Mouse (Mus musculus) limb, embryonic 14.5 days (tissue): ENCODE data around the gene Ebf1. TPM values are rescaled to one million over a fixed set of nuclear protein-coding genes. Genes with fewer than 3 reads are reported as not detected.

ENCODE experiments used
- ATAC-seq: fragments of 200-750 bp; cut with Nextera tagmentation; 2 replicates; pipeline ENCODE4 v1.8.0; 2017; ENCODE audit warnings: low read depth, moderate number of reproducible peaks, moderate TSS enrichment; ENCODE audit not compliant: low FRiP score
- DNase-seq: peaks from one replicate; pipeline ENCODE4 v3.0.0-alpha.2; 2015; ENCODE audit warnings: low spot score
- H3K27ac ChIP-seq: fragments of 300-500 bp; sonication (generic); replicated peaks from 2 replicates; pipeline ENCODE4 v1.5.1; 2014; ENCODE audit warnings: low read depth, mild to moderate bottlenecking, low read length, moderate library complexity, mixed read lengths
- H3K27me3 ChIP-seq: fragments of 300-500 bp; sonication (generic); 2 replicates; pipeline ENCODE4 v1.6.1; 2014; ENCODE audit warnings: low read length, mixed read lengths; ENCODE audit not compliant: control insufficient read depth, insufficient read depth
- H3K36me3 ChIP-seq: fragments of 300-500 bp; sonication (generic); 2 replicates; pipeline ENCODE4 v1.6.1; 2014; ENCODE audit warnings: mild to moderate bottlenecking, low read length, moderate library complexity, mixed read lengths; ENCODE audit not compliant: control insufficient read depth, insufficient read depth
- H3K4me1 ChIP-seq: fragments of 300-500 bp; sonication (generic); 2 replicates; pipeline ENCODE4 v1.6.1; 2014; ENCODE audit warnings: antibody characterized with exemption, low read length, mixed read lengths; ENCODE audit not compliant: control insufficient read depth, insufficient read depth
- H3K4me2 ChIP-seq: fragments of 300-500 bp; sonication (generic); replicated peaks from 2 replicates; pipeline ENCODE4 v1.6.1; 2014; ENCODE audit warnings: low read depth, mild to moderate bottlenecking, low read length, moderate library complexity; ENCODE audit not compliant: severe bottlenecking
- H3K4me3 ChIP-seq: fragments of 300-500 bp; sonication (generic); replicated peaks from 2 replicates; pipeline ENCODE4 v1.5.1; 2014; ENCODE audit warnings: low read length
- H3K9ac ChIP-seq: fragments of 300-500 bp; sonication (generic); 2 replicates; pipeline ENCODE4 v1.6.1; 2014; ENCODE audit warnings: mild to moderate bottlenecking, low read depth, low read length, moderate library complexity; ENCODE audit not compliant: severe bottlenecking
- H3K9me3 ChIP-seq: fragments of 300-500 bp; sonication (generic); 2 replicates; pipeline ENCODE4 v1.6.1; 2016; ENCODE audit warnings: low read length; ENCODE audit not compliant: control insufficient read depth
- POLR2A ChIP-seq: fragments of 200-500 bp; IDR thresholded peaks from 2 replicates; pipeline ENCODE4 v1.8.0; 2012; ENCODE audit warnings: inconsistent platforms, mild to moderate bottlenecking, moderate library complexity, borderline replicate concordance; ENCODE audit not compliant: insufficient read depth, insufficient read length; ENCODE audit errors: extremely low read depth
- WGBS: fragments of 180-500 bp; shearing (Covaris S2); extraction: QIAGEN DNeasy Blood & Tissue Kit; methylation state at CpG from one replicate; pipeline ENCODE4 v1.1.7; 2014; 5-methylcytosine and 5-hydroxymethylcytosine counted together
- polyA plus RNA-seq, 2 experiments: library from polyadenylated mRNA; depleted of rRNA in 1 of 2; stranded (reverse) in 1 of 2; unstranded in 1 of 2; fragments of >200 nt; fragmentation: Nextera tagmentation in 1 of 2; extraction: Ambion mirVana in 1 of 2; gene quantifications; 2 replicates each; pipeline versions ENCODE4 v1.2.1 to v1.2.3; 2012 to 2014

Gene Ebf1
- polyA plus RNA-seq, 2 experiments: 42.9 to 71.4 TPM

- TF ChIP-seq POLR2A: no peak
- H3K27me3 ChIP-seq: no peaks in the 10 kb centered on the region
- H3K4me1 ChIP-seq: peaks cover 24% of the 10 kb centered on the region
- H3K9ac ChIP-seq: no peak overlapping the region
- peaks cover 2% of the 10 kb centered on the region; the same call in 1 of the 2 replicates for H3K36me3 ChIP-seq
- 59% methylated on average over 4 of the region's 4 CpGs for WGBS
- DNase-seq: no peak
- no peak overlapping the region for H3K27ac ChIP-seq
- no peak overlapping the region for H3K4me3 ChIP-seq
- no peak for ATAC-seq
- H3K4me2 ChIP-seq: no peak overlapping the region
- H3K9me3 ChIP-seq: no peaks in the 10 kb centered on the region
These were observed 112.8 kb downstream of the Ebf1 start for GRCm38 (mm10) chr11:44729931-44730330.

GRCm38 (mm10) chr11:44731763-44732162, 114.6 kb downstream of the Ebf1 start:
- no peak for ATAC-seq
- WGBS: 91% methylated on average over 2 of the region's 2 CpGs
- Histone ChIP-seq H3K4me3 (no peak overlapping the region), H3K9me3 (no peaks in the 10 kb centered on the region), H3K36me3 (peaks cover 2% of the 10 kb centered on the region; the same call in 1 of the 2 replicates), H3K27me3 (no peaks in the 10 kb centered on the region), H3K4me2 (no peak overlapping the region), H3K4me1 (peaks cover 19% of the 10 kb centered on the region), H3K27ac (no peak overlapping the region), H3K9ac (no peak overlapping the region)
- no peak for DNase-seq
- TF ChIP-seq POLR2A: no peak

DNA sequence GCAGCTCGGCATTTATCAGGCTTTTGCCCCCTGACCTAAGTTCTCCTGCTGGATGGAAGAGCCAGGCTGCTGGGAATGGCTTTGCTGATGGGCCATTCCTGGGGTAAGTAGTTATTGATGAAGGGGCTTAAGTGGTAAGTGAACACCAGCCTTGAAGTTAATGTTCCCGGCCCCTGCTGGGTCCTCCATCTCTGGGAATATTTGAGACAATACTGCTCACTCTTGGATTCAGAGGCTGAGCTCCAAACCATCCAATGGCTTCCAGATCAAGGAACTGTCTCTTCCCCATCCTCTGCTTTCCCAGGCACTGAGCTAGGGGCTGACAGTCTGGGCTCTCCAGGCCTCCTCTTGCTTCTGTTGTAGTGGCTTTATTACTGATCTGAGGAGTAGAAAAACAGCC, 116.2 kb downstream of the Ebf1 start:
- H3K9ac ChIP-seq: no peak overlapping the region
- no peak for TF ChIP-seq POLR2A
- H3K36me3 ChIP-seq: peaks cover 2% of the 10 kb centered on the region; the same call in 1 of the 2 replicates
- no peaks in the 10 kb centered on the region for H3K9me3 ChIP-seq
- DNase-seq (no peak), ATAC-seq (no peak)
- WGBS: 23% methylated on average over 2 of the region's 2 CpGs
- no peaks in the 10 kb centered on the region for H3K27me3 ChIP-seq
- H3K4me2 ChIP-seq: no peak overlapping the region
- H3K4me3 ChIP-seq: no peak overlapping the region
- no peak overlapping the region for H3K27ac ChIP-seq
- peaks cover 12% of the 10 kb centered on the region for H3K4me1 ChIP-seq

DNA sequence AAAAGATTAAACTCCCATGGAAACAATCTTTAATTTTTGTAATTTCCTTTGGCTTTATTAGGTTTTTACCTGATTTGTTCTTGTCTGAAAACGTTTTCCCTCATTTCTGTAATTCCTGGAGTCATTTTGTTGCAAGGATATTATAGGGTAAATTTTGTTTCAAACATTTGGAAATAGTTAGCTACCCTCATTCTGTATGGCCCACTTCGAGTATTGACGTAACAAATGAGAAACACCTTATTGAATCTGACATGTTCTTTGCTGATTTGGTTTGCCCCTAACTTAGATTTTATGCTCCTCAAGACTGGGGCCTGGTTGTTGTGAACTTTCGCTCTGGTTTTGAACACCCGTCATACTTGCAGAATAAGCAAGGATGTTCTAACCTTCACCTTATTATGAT, 120.9 kb downstream of the Ebf1 start:
- TF ChIP-seq POLR2A: no peak
- Histone ChIP-seq H3K4me2 (no peak overlapping the region), H3K9ac (no peak overlapping the region), H3K27ac (no peak overlapping the region), H3K4me3 (no peak overlapping the region), H3K4me1 (peaks cover 29% of the 10 kb centered on the region), H3K9me3 (no peaks in the 10 kb centered on the region), H3K27me3 (no peaks in the 10 kb centered on the region), H3K36me3 (peaks cover 2% of the 10 kb centered on the region; the same call in 1 of the 2 replicates)
- 41% methylated on average over 5 of the region's 5 CpGs for WGBS
- no peak for DNase-seq
- no peak for ATAC-seq

DNA sequence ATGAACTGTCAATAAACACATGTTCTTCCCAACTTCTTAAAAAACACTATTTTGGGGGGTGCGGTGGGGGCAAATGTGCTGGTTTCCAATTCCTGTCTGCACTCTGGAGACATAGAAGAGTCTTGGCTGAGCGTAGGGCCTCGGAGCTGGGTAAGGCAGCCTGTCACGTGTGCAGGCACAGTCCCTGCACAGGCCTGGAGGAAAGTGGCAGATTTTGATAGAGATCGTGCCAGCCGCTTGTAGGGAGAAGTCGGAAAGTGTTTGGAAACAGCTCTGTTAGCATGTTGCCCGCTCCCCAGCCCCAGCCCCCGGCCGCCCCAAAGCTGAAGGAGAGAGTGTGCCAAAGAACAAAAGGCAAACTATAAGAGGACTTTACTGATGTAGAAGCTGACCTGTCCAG, 121.7 kb downstream of the Ebf1 start:
- no peak overlapping the region for H3K4me2 ChIP-seq
- DNase-seq (no peak), ATAC-seq (0 out of 2 replicates have a peak, but pooled peaks have one; percentile 64)
- no peaks in the 10 kb centered on the region for H3K9me3 ChIP-seq
- H3K27ac ChIP-seq: no peak overlapping the region
- no peak for TF ChIP-seq POLR2A
- no peaks in the 10 kb centered on the region for H3K27me3 ChIP-seq
- H3K4me3 ChIP-seq: no peak overlapping the region
- WGBS: 20% methylated on average over 10 of the region's 10 CpGs
- H3K9ac ChIP-seq: no peak overlapping the region
- H3K4me1 ChIP-seq: peaks cover 29% of the 10 kb centered on the region
- H3K36me3 ChIP-seq: peaks cover 2% of the 10 kb centered on the region; the same call in 1 of the 2 replicates
